Mouse (Mus musculus): ENCODE results near the gene Traf3.

DNA sequence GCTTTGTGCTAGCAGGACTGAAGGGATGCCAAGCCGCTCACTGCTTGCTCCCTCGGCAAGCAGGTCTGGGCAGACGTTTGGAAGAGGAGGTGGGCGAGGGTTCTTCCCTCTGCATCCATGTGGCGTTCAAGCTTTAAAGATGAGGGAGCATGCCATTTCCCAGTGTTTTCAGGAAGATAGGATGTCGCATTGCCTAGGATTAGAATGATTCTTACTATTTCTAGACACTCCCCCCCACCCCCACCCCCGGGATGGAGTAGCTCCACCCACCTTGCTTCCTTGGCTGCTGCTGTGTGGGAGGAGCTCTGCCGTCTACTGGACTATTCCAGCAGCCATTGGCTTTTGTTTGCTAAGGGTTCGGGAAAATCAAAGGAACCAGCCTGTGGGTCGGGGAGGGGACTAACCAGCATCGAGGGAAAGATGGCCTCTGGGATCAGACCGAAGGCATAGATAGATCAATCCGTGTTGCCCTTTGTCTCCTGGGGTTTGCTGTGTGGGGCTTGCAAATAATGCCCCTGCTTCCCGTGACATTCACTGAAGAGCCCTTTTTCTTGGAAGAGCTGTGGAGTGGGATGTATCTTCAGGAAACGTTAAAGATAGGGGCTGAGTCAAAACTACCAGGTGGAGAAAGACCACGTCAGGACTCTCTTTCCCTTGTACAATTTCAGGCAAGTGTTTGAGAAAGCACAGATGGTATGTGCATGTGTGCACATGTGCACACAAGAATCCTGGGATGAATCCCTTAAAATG, 3.7 kb upstream of the Traf3 start:
- no peak for TF ChIP-seq CTCF (IDR thresholded peaks at IDR 0.05; ENCODE audit: borderline replicate concordance, extremely low read depth, insufficient read depth, insufficient read length)
- TF ChIP-seq POLR2A (IDR thresholded peaks at IDR 0.05; ENCODE audit: borderline replicate concordance, extremely low read depth, insufficient read depth, insufficient read length, poor library complexity, severe bottlenecking), result no peak
